Mouse (Mus musculus) heart, postnatal 0 days (tissue): ENCODE results near the gene Ppargc1a.

Experiments
- CTCF ChIP-seq: IDR thresholded peaks from 2 replicates; pipeline ENCODE4 v1.5.1; 2016; ENCODE audit warnings: antibody characterized with exemption, control low read depth, low read depth
- EP300 ChIP-seq: IDR thresholded peaks from 2 replicates; pipeline ENCODE4 v1.6.1; 2016; ENCODE audit warnings: antibody characterized with exemption, low read depth

GRCm38 (mm10) chr5:51540816-51541215 is 26.7 kb downstream of the Ppargc1a start:
- TF ChIP-seq CTCF (no peak), EP300 (no peak)
